Mouse (Mus musculus): ENCODE measurements around the gene Slc22a12.

DNA sequence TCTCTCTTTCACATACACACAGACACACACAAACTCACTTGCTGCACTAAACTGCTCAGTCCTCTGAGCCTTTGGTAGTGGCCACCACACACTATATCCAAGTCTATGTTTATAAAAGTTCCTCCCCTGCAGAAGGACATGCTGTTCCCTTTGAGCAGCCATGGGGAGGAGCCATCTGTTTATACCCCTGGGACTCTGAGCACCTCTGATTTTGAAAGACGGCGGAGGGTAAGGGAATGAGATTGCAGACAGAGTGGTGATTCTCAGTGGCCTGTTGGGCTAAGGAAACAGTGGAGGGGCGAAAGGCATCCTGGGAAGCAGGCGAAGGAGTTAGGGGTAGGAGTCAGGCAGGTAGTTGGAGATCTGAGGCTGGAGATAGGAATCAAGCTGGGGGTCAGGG, 3.2 kb downstream of the Slc22a12 start:
- no peak for TF ChIP-seq POLR2A (IDR thresholded peaks at IDR 0.05; ENCODE audit: low read depth, low read length)
- TF ChIP-seq CTCF (conservative IDR thresholded peaks at IDR 0.05; ENCODE audit: insufficient read depth, insufficient read length, low read depth, low read length) = no peak

Data from kidney, adult 2 months (tissue).